Mouse (Mus musculus) spleen, adult 18-20 months (tissue): Measurements from ENCODE around the gene Ssxb8.
"Not testable (repeated sequence)": the region's sequence is repeated elsewhere in the genome, so short reads cannot be mapped to it uniquely, and the experiment has no call there.

Experiments used
- DNase-seq, 2 experiments: peaks; one replicate each; pipeline ENCODE4 v3.0.0; 2022; ENCODE audit warnings: mixed read lengths in 2 of 2

The Ssxb8 gene

GRCm38 (mm10) chrX:8690744-8691143 is at the start of gene Ssxb8:
Ssxb8 (minus strand) TSS chrX:8690844.
- not testable (repeated sequence) for DNase-seq

DNA sequence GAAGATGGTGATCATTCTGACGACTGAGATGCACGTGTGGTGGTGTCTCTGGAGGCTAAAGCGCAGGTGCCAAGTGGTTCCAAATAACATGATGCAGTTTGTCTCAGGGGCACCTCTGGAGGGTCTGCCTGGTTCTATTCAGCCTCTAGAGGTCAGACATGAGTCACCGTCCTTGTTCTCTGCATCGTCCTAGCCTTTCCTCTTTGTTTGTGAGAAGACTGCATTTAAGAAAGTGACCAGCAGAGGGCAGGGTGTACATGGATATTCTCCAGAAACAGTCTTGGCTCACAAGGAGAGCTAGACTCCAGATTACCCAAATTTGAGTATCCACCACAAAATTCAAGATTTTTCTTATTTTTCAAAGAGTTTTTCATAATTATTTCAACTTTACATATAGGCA is 42.3 kb upstream of the Ssxb8 start:
- DNase-seq = no peak

GRCm38 (mm10) chrX:8663085-8663484 is 27.6 kb downstream of the Ssxb8 start:
- no peak for DNase-seq
